Mouse (Mus musculus) liver, postnatal 0 days (tissue): ENCODE results near the gene Pxn.

ENCODE experiments used
- CTCF ChIP-seq: sonication (generic); IDR thresholded peaks from 2 replicates; pipeline ENCODE4 v1.5.1; 2016; ENCODE audit warnings: antibody characterized with exemption, low read depth
- EP300 ChIP-seq: IDR thresholded peaks from 2 replicates; pipeline ENCODE4 v1.6.1; 2016; ENCODE audit warnings: antibody characterized with exemption, low read depth, mild to moderate bottlenecking

DNA sequence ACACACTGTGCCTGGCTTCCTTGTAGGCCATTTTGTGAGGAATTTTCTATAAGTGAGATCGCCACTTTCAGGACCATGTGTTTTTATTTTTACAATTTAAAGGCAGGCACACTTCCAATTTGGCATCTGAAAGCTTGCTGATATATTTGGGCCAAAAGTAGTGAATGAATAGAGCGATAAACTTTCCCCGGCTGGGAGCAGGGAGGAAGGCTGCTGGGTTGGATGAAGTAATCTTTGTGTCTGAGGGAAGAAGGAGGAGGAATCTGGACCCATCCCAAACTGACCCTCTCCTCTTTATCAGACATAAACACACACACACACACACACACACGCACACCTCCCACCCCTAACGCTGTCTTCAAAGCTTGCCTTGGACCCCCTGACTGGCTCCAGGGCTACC lies 13.0 kb upstream of the Pxn start:
- TF ChIP-seq CTCF (no peak), EP300 (no peak)
